Mouse (Mus musculus): ENCODE results near the gene Tbc1d22a.

Tbc1d22a gene

GRCm38 (mm10) chr15:86447251-86447650, 233.0 kb downstream of the Tbc1d22a start:
- no peak for DNase-seq (ENCODE audit: low read depth)

GRCm38 (mm10) chr15:86449236-86449635, 235.0 kb downstream of the Tbc1d22a start:
- DNase-seq (ENCODE audit: low read depth), result no peak

GRCm38 (mm10) chr15:86449794-86450193, 235.5 kb downstream of the Tbc1d22a start:
- DNase-seq (ENCODE audit: low read depth), result no peak

DNA sequence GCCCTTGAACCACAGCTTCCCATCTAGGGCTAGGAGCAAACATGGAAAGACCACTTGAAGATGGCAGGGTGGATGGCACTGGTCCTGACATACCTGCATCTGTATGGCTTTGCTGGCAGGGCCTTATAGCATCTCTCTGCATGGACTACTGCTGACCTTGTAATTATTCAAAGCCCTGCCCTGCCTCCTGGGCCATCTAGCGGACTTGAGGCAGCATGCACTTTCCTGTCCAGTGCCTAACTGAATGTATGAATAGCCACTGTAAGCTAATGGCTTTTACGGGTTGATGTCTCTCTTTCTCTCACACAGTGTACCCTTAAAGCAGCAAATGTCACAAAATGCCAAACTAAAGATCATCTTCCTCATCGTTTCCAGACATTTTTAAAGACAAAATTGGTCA, 245.2 kb downstream of the Tbc1d22a start:
- DNase-seq (ENCODE audit: low read depth), result no peak

DNA sequence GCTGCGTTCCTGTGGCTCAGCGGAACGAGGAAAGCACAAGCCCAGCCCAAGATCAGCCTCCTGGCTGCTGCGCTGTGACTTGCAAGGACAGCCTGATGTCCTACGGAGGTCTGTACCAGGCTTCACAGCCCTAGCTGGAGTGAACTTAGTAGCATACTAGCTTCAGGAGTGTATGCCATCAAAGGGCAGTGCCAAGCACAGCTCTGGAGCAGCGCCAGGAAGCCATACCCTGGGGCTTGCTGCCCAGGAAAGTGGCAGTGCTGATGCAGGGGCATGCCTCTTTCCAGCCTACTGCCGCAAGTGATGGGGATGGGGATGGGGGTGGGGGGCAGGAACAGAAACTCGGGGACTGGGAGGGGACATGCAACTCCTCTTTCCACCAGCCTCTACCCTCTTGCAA, 248.4 kb downstream of the Tbc1d22a start:
- DNase-seq (ENCODE audit: low read depth), result no peak

DNA sequence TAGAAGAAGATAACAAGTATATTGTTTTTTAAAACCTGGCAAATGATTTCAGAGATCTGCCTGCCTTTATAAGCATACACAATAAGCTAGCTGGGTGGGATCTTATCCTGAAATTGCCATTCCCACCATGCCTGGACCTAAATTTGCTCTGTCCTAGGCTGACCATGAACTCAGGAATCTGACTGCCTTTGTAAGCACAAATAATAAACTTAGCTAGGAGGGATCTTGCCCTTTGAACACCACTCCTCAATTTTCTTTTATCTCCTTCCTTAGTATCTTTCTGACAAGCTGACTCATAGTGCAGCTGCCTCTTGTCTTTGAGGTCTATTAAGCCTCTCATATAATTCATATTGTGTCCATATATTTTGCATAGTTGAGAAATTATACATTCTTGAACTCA, 253.8 kb downstream of the Tbc1d22a start:
- DNase-seq (ENCODE audit: low read depth), result no peak

- no peak for DNase-seq (ENCODE audit: low read depth)
These were observed 256.9 kb downstream of the Tbc1d22a start for GRCm38 (mm10) chr15:86471136-86471535.

- DNase-seq (ENCODE audit: low read depth), result peak; percentile 24
These were observed 259.2 kb downstream of the Tbc1d22a start for GRCm38 (mm10) chr15:86473473-86473872.

DNA sequence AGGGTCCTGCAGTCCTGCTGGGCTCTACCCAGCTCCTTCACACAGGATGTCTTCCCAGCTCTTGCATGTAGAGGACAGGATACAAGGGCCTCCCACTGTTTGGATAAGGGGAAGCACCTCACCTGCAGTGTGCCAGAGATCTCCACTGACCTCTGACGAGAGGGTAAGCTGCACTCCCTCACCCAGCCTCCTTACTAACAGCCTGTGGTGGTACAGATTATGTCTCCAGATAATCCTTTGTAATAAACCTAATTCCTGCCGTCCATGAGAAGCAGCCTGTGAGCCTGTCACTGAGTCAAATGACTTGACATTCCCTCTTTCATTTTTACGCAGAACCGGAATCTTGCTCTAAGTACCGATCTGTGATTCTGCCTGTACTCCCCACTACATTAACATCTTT, 260.7 kb downstream of the Tbc1d22a start:
- DNase-seq (ENCODE audit: low read depth), result no peak

- DNase-seq (ENCODE audit: low read depth), result no peak
These were observed 262.2 kb downstream of the Tbc1d22a start for GRCm38 (mm10) chr15:86476483-86476882.

- no peak for DNase-seq (ENCODE audit: low read depth)
These were observed 262.8 kb downstream of the Tbc1d22a start for GRCm38 (mm10) chr15:86477032-86477431.

DNA sequence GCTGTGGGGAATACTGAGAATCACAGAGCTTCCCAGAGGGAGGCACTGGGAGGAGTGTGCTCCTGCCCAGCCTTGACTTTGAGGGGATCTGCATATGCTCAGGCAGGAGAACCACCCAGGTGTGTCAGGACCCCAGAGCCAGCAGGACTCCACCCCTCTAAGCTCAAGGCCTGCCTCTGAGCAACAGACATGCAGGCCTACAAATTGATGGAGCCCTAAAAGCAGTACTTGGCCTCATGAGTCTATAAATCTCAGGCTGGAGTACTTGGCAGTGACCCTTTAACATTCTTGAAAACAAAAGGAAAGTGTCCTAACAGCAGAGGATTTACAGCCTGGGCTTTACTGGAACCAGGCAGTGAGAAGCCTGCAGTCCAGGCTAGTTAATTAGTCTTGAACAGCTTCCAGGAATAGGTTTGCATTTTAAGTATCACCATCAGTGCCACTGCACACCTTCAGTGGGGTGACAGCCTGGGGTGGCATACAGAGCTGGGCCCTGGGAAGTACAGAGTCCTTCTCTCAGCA, 263.3 kb downstream of the Tbc1d22a start:
- DNase-seq (ENCODE audit: low read depth), result peak; percentile 22

- DNase-seq (ENCODE audit: low read depth), result peak; percentile 79
These were observed 264.6 kb downstream of the Tbc1d22a start for GRCm38 (mm10) chr15:86478685-86479502.

DNA sequence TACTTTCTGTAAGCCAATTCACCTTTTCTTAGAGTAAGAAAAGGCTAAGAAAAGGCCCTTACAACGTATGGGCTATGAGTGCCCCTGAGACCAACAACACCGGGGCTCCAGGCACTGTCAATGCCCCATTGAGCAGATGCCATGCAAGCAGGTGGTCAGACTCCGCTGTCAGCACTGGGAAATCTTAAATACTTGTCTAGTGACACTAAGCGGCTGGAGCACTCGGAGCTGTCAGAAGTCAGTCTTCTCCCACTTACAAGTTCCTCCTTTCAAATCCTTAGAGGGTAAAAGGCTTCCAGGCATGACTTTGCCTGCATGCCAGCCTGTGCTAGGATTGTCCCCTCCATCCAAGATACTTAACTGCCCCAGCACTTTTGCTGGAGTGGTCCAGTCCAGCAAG, 268.1 kb downstream of the Tbc1d22a start:
- no peak for DNase-seq (ENCODE audit: low read depth)

- no peak for DNase-seq (ENCODE audit: low read depth)
These were observed 271.6 kb downstream of the Tbc1d22a start for GRCm38 (mm10) chr15:86485815-86486214.

GRCm38 (mm10) chr15:86487359-86487758, 273.1 kb downstream of the Tbc1d22a start:
- DNase-seq (ENCODE audit: low read depth), result no peak

- DNase-seq (ENCODE audit: low read depth), result no peak
These were observed 277.3 kb downstream of the Tbc1d22a start for GRCm38 (mm10) chr15:86491434-86492099.

DNA sequence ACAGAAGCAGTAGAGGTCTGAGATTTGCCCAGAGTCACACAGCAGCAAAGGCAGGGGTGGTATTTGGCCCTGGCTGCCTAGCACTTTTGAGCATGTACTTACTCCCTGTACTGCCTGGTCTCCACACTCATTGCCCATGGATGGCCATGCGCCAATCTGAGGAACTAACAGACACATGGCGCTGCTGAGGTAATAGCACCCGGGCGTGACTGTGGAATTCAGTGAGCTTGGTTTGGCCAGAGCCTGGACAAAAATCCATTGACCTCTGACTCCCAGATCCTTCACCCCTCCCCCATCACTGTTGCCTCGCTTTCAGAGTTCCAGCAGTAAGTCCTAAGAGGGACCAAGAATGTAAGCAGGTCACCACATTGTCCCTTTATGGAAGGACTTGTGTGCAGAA, 278.4 kb downstream of the Tbc1d22a start:
- DNase-seq (ENCODE audit: low read depth), result peak; percentile 32

- no peak for DNase-seq (ENCODE audit: low read depth)
These were observed 281.9 kb downstream of the Tbc1d22a start for GRCm38 (mm10) chr15:86496209-86496608.

DNA sequence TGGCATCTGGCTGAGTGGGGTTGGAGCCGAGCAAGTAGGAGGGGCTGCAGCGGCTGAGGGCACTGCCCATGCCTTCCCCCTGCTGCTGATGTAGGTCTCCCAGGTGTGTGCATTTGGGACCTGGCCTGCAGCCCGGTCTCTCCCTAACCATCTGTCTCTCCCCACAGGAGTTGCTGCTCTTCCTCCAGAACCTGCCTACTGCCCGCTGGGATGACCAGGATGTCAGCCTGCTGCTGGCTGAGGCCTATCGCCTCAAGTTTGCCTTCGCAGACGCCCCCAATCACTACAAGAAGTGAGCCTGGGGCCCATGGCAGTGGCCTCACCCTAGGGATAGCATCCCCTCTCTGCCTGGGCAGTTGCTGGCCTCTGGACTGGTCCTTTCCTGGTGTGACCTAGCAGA, 282.4 kb downstream of the Tbc1d22a start:
- no peak for DNase-seq (ENCODE audit: low read depth)

DNA sequence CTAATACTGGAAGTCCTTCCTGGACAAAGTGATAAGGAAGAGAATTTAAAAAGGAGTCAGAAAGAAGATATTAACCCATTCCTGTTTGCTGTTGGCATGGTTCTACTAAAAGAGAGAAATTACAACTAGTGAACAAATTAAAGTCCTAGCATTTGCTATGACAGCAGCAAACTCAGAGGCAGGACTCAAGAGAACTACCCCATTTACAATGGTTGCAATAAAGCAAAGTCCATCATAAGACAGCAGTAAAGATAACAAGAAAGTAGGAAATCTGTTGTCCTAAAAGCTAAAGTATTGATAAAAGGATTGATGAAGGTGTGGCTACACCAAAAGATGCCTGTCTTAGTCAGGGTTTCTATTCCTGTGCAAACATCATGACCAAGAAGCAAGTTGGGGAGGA, 286.3 kb downstream of the Tbc1d22a start:
- no peak for DNase-seq (ENCODE audit: low read depth)

GRCm38 (mm10) chr15:86503413-86503812, 289.2 kb downstream of the Tbc1d22a start:
- no peak for DNase-seq (ENCODE audit: low read depth)

- no peak for DNase-seq (ENCODE audit: low read depth)
These were observed 292.4 kb downstream of the Tbc1d22a start for GRCm38 (mm10) chr15:86506666-86507065.

Measured in NIH3T3 (cell line).